Mouse (Mus musculus): ENCODE data around the gene Rpn1.

Gene Rpn1

DNA sequence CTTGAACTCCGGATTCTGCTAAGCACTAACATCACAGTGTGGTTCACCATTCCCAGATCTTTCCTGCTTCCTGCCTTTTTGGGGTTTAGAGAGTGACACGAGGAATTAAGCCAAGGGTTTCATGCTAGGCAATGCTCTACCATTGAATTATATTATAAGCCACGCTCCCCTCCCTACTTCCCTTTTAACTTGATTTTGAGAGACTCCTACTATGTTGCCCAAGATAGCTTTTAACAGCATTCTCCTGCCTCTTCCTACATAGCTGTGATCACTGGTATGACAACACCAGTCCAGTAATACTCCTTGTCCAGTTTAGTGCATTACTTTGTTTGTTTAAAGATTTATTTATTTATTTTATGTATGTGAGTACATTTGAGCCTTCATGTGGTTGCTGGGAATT is 16.6 kb upstream of the Rpn1 start:
- no peak for DNase-seq

DNA sequence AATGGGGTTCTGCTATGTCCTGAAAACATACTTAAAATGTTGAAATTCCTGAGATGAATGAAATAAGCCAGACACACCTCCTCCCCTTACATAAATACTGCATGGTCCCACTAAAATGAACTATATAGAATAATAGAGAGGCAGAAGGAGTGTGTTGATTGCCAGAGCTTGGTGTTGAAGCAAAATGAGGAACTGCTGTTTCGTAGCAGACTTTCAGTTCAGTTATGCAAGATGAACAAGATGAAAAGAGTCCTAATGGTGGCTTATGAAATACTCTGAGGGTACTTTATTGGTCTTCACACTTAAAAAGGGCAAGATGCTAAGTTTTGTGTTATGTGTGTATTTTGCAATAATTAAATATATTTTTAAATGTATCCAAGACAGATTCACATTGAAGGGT is 15.5 kb upstream of the Rpn1 start:
- DNase-seq: no peak

DNA sequence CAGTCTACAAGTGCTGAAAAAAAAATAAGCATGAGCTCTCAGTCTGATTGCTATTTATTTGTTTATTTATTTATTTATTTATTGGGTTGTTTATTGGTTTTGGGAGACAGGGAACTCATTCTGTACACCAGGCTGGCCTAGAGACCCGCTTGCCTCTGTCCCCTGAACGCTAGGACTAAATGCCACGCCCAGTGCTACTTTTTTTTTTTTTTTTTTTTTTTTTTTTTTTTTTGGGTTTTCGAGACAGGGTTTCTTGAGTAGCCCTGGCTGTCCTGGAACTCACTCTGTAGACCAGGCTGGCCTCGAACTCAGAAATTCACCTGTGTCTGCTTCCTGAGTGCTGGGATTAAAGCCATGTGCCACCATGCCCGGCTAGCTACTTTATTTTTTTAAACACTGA is 13.8 kb upstream of the Rpn1 start:
- no peak for DNase-seq

DNA sequence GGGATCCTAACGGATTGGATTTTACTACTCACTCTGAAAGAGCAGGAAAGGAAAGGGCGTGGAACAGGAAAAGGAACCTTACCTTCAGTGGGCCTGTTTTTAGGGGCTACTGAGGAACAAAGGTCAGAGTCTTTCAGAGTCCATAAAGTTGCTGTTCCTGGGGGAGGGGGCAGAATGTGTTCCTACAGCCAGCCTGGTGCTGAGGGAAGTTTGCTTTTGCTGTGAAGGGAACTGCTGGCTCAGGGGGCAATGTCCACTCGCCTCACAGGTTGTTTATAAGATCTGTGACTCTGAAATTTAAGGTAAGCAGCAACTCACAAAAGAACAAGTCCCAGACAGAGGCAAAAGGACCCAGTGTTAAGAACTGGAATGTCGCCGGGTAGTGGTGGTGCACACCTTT is 13.1 kb upstream of the Rpn1 start:
- no peak for DNase-seq

DNA sequence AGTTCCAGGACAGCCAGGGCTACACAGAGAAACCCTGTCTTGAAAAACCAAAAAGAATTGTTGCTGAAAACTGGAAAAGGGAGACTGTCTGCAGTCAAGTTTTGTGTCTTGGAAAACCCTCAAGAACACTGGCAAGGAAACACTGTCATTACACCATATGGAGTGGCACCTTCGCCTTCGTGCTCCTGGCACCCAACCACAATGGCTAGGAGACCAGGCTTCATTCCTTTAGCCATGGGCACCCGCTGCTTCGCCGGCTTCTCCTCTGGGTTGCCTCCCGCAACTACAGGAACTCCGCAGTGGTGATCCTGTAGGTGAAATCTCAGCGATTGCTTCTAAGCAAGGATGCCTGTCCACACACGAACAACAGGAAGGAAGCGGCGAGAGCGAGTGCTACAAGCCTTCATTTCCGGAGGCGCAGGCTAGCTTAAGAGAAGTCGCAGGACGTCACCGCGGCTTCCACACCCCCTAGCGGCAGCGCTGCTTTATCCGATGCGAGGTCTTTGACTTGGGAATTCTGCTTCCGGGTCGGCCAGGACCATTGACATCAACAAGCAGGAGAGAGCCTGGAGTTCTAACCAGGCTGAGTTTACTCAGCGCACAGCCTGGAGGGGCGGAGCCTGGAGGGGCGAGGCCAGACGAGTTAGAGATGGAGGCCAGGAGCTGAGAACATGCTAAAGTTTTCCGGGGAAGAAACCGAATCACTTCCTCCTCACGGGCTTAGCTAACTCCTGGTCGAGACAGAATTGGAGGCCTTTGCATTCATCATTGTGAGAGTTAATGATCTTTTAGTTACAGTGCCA is 9.3 kb upstream of the Rpn1 start:
- DNase-seq: peak; percentile 96

DNA sequence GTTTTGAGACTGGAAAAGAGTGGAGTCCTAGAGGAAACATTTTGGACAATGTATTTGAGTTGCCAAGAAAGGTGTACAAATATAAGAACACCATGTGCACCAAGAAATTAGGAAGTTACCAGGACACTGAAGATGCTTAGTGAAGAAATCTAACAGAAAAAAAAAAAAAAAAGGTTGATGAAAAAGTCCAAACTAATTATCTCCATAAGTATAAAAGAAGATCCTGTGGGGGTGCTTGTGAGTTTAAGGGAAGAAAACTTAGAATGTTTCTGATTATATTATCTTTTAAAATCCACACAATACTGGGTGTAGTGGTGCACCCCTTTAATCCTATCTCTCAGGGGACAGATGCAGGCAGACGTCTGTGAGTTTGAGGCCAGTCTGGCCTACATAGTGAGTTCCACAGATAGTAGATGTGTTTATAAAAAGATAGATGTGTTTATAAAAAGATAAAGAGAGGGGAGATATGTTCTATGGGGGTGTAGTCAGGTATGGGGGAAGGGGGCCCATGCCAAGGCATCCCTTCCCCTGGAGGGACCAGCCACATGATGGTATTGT is 8.2 kb upstream of the Rpn1 start:
- no peak for DNase-seq

DNA sequence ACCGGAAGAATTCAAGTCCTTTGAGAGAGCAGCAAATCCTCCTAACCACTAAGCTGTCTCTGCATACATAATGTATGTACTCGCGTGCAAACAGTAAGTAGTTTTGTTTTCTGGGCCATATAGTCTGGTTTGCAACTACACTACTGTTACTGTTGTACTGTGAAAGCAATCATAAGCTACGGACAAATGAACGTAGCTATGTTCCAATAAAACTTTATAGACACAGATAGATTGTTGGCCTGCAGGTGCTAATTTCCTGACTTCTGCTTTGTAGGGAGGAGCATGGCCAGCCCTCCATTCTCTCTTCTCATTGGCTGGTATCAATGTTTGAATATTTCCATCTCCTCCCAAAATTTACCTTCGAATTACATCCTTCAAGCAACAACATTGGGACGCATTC is 1.2 kb upstream of the Rpn1 start:
- DNase-seq: no peak

DNA sequence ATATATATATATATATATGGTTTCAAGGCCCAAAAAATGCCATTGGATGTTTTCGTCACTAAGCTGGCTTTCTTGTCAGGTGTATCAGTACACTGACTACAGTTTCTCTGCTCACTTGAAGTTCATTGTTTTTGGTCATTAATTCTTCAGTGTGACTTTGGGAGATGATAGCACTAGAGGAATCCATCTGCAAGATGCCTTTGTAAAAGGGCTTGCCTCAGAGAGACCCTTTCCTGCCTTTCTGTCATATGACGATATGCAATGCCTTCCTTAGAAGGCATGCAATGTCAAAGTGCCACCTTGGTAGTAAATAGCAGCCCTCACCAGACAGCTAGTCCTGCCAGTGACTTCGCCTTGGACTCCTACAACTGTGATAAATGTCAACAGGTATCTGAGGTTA is 610 bp upstream of the Rpn1 start:
- no peak for DNase-seq

DNA sequence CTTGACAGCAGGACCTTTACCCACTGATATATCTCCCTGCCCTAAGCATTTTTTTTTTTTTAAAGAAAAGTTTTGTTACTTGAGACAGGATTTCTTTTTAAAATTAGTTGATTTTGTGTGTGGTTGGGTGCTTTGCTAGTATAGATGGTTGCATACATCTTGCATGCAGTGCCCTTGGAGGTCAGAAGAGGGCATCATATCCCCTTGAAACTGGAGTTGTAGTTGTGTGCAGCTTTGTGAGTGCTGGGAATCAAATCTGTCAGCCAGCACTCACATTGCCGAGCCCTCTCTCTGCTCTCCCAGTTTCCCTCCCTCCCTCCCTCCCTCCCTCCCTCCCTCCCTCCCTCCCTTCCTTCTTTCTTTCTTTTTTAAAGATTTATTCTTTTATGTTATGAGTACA is 4.7 kb downstream of the Rpn1 start:
- no peak for DNase-seq

DNA sequence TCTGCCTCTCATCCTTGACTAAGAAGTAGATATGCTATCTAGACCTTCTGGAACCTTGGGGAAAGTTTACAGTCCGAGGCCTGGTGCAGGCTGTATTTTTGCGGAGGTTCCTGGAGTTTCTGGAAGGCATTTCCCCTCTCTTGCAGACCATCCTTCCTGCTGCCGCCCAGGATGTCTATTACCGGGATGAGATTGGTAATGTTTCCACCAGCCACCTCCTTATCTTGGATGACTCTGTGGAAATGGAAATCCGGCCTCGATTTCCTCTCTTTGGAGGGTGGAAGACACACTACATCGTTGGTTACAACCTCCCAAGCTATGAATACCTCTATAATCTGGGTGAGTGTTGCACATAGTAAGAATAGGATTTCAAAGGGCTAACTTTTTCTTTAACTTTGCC is 11.1 kb downstream of the Rpn1 start:
- no peak for DNase-seq

DNA sequence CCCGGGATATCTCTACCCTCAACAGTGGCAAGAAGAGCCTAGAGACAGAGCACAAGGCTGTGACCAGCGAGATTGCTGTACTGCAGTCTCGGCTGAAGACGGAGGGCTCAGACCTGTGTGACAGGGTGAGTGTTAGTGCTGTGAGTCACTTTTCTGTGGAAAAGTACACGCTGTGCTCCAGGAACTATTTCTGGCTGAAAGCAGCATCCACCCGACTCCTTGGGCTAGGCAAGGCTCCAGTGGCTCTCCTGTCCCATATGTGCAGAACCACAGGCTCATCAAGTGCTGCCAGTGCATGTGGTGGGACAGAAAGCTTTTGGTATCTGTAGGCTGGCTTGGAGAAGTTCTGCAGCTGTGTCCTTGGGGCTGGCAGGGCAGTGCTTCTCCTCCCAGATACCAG is 17.8 kb downstream of the Rpn1 start:
- peak; percentile 73 for DNase-seq

DNA sequence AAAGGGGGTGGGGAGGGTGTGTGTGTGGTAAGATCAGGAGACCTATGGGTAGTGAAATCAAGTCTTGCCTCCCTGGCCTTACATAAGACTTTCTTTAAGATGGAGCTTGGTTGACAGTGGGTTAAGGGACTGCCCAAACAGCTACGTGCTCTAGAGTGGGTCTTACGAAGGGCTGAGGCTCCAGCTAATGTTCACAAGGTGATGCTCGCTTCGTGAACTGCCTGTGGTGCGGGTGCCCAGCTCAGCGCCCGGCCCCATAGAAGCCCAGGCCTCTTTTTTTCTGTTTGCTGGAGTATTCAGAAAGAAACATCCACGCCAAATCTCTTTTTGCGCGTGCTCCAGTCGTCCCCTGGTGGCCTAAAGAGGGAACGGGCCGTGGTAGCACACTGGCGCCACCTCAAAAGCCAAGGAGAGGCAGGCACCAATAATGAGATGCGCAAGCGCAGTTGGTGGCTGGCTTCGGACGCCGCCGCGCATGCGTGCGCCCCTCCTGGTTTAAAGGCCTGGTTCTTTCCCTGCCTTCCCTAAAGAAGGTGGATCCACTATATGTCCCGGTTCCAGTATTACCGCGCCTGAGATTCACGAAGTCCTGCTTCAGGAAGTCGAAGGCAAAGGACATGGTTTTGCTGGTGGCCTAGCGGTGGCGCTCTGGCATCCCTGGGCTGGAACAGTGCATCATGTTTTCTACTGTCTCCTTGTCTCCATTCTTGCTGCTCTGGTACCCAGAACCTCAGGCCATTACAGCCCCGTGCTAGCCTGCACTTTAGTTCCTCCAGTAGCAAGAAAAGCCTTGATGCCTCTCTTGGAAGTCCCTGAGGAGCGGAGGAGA is 21.7 kb downstream of the Rpn1 start:
- peak; percentile 96 for DNase-seq

DNA sequence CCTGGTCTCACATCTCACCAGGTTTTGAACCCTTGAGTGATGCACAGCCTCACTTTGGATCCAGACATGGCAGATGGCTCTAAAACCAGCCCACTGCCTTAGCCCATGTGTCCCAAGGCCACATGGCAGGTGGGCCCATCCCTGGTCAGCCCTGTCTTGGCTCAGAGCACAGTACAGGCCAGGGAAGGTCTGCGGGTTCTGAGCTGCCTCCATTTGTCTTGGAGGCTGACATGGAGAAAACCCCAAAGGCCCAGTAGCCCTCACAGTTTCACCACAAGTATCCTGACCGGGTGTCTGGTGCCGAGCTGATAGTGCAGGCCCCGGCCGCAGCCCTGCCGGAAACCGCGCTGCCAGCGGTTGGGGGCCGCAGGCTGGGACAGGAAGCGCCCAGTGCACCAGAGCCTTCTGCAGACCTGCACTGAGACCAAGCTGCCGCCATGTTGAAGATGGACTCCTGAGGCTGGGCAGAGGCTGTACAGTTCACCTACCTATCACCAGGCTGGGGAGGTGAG is 22.4 kb downstream of the Rpn1 start:
- DNase-seq: no peak

DNA sequence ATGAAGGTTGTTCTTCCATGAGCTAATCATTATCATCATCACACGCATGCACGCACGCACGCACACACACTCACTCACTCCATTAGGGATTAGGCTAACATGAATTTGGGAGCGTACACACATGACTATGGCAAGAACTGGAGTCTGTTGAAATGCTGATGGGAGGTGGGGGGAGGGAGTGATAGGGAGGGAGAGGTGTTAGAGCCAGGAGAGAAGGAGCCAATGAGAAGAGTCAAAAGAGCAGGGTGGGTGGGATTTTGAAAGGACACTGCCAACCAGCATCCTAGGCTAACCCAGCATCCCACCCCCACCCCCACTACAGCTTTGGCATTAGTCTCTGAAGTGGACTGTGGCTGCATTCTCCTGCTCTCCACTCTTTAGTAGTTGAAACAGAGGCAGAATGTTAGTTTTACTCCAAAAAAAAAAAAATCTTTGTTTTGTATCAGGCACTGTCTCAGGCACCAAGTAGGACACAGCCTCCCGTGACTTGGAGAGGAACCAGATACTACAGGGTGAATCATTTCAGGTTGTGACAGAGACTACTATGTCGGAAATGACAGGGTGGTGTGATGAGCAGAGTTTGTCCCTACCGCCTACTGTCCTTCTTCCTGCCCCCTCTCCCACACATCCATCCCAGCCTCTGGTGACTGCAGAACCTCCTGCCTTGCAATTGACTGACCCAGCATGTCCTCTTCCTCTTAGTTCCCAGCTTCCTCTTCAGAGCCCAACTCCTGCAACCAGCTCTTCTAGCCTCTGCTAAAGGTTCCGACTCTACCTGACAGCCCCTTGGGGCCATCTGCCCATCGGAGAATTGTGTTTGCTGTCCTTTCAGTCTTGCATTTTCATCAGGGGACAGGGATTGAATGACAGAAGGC is 23.6 kb downstream of the Rpn1 start:
- DNase-seq: no peak

DNA sequence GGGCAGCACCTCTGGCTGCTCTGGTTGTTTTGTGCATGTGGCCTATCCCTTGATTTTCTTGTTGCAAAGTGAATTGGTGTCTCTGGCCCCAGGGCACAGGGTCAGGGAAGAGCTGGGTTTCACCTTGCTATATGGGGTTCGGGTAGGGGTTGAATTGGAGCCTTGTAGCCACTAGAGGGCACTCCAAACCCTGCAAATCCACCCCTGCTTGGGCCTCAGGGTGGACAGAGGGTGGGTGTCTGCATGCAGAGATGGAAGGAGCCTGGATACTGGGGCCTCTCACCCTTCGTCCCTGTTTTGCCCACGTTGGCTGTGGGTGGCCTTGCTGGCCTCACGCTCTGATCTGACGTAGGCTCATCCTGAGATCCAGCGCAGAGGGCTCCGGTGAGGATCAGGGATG is 28.9 kb downstream of the Rpn1 start:
- DNase-seq: peak; percentile 46

DNA sequence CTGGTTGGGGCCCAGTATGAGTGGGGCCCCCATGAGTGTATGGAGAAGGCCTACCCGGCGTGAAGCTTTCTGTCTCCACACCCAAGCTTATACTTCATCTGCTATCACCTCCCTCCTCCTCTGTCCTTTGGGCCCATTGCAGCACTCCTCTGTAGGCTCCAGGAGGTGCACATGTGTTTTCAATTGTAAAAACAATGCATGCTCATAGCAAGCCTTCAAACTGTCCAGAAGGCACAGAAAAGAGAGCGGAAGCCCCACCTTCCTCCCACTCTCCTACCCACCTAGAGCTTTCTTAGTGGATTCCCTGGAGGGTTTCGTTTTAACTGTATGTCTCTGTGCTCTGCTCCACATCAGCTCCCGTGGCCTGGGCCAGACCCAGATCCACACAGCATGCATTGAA is 30.1 kb downstream of the Rpn1 start:
- no peak for DNase-seq

DNA sequence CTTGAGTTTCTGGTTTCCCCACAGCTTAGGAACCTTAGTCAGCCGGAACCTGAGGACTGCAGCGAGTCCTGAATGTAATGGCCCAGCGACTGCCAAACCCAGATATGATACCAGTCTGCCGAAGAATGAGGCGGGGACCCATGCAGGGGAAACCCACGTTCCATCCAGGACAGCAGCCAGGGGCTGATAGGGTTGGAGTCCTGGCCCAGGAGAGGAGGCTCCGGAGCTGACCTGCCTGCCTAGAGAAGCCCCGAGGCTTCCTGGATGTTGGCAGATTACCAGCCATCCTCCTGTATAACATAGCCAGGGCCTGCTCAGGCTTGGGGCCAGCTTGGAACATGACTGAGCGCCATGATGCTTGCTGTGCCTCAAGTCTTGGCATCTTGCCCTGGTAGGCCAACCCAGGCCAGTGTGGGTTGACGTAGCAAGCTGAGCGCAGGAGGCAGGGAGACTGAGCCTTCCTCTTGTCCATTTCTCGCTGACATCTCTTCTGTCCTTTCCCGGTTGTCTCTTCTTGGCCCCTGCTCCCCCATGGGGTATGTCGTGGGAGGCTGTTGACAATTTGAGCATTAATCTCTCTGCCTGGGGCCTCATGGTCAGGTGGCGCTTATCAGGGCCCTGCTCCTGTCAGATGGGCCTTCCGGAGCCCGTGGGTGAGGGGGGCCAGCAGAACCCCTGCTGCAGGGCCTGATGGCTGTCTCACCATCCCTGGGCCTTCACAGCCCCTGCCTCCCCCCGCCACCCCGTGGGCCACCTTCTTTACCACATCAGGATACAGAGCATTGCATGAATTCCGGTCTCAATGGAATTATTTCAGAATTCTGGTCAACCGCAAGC is 32.3 kb downstream of the Rpn1 start:
- no peak for DNase-seq

DNA sequence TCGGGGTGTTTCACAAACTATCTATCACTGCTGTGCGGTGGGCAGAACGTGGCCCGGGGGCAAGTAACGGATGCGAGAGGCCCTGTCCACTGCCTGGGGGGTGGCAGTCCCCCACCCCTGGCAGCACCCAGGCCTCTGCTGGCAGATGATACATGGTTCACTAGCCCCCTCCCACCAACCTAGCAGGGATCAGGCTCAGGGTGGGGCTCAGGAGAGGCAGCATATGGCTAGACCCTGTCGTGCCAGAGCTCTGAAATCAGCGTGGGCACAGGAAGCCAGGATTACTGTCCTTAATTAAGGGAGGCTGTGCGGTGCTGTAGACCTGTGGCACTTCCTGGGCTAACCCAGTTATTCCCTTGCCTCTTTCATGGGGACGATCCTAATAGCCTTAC is 32.9 kb downstream of the Rpn1 start:
- no peak for DNase-seq

DNA sequence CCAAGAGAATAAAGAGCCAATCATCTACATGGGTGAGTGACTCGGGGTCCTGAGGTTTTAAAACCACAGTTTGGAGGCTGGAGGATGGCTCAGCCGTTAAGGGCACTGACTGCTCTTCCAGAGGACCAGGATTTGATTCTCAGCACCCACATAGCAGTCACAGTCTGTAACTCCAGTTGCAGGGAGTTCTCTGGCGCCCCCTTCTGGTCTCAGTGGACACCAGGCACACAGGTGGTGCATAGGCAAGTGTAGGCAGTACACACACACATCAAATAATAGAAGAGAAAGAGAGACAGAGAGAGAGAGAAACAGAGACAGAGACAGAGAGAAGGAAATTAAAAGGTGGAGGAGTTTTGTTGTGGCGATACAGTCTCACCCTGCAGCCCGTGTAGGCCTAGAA is 35.0 kb downstream of the Rpn1 start:
- DNase-seq: no peak

DNA sequence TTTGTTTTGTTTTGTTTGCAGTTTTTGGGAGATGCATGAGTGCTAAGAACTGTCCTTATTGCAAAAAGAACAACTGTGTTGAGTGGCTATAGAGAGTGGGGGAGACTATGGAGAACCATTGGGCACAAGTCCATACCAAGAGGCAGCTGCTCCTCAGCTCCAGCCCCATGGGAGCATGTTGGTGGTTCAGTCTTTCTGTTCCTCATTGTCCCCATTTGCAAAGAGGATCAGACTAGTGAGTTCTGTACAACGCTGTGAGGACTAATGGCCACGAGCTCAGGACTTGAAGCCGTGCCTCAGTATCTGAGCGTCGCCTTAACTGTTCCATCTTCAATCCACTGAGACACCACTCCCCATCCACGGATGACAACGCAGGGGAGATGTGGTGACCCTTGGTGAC is 36.5 kb downstream of the Rpn1 start:
- no peak for DNase-seq

DNA sequence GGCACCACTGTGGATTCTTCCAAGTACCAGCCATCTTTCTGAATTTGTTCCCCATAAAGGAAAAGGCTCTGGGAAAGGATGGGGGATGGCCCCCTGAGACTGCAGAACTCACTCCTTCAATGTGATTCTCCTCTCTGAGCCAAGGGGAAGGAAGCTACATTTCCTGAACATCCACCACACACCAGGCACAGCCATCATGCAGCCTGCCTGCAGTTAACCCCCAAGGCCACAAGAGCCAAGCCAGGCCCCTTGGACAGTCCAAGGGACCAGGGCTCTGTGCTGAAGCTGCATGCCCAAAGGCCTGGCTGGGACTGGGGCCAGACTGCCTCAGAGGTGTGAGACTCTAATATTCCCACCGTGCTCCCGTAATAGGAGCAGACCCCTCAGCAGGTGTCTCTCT is 37.5 kb downstream of the Rpn1 start:
- no peak for DNase-seq
